Mouse (Mus musculus): ENCODE results near the gene Tnfrsf19. TPM values are rescaled to one million over a fixed set of nuclear protein-coding genes. Genes with fewer than 3 reads are reported as not detected.

Tnfrsf19 gene
- polyA plus RNA-seq, 1 experiment from 2014 or later, result 15.5 TPM

- Histone ChIP-seq H3K27me3 (replicated peaks; ENCODE audit: control insufficient read depth, insufficient read depth, low read length) (no peaks in the 10 kb centered on the region), H3K36me3 (ENCODE audit: control insufficient read depth, insufficient read depth, low read length) (no peaks in the 10 kb centered on the region), H3K4me2 (no peak overlapping the region), H3K4me3 (ENCODE audit: low read depth, low read length) (no peak overlapping the region), H3K9ac (ENCODE audit: low read depth, low read length) (no peak overlapping the region), H3K9me3 (ENCODE audit: control insufficient read depth, low read length) (no peaks in the 10 kb centered on the region), H3K4me1 (replicated peaks; ENCODE audit: control insufficient read depth, insufficient read depth, low read length) (peaks cover 5% of the 10 kb centered on the region), H3K27ac (ENCODE audit: low read depth, low read length) (no peak overlapping the region)
- 71% methylated on average over 5 of the region's 5 CpGs for WGBS
- no peak for DNase-seq (ENCODE audit: low spot score)
- ATAC-seq (replicated peaks; ENCODE audit: low FRiP score), result no peak
Observed at GRCm38 (mm10) chr14:60986926-60987325, 59.4 kb downstream of the Tnfrsf19 start.

- no peak overlapping the region for H3K4me2 ChIP-seq
- H3K9me3 ChIP-seq (ENCODE audit: control insufficient read depth, low read length), result no peaks in the 10 kb centered on the region
- H3K27me3 ChIP-seq (replicated peaks; ENCODE audit: control insufficient read depth, insufficient read depth, low read length), result no peaks in the 10 kb centered on the region
- no peak for ATAC-seq (replicated peaks; ENCODE audit: low FRiP score)
- WGBS, result 31% methylated on average over 4 of the region's 4 CpGs
- H3K4me3 ChIP-seq (ENCODE audit: low read depth, low read length), result no peak overlapping the region
- H3K9ac ChIP-seq (ENCODE audit: low read depth, low read length), result no peak overlapping the region
- H3K36me3 ChIP-seq (ENCODE audit: control insufficient read depth, insufficient read depth, low read length), result no peaks in the 10 kb centered on the region
- no peak for DNase-seq (ENCODE audit: low spot score)
- H3K4me1 ChIP-seq (replicated peaks; ENCODE audit: control insufficient read depth, insufficient read depth, low read length), result peaks cover 5% of the 10 kb centered on the region
- no peak overlapping the region; the same call in 1 of the 2 replicates for H3K27ac ChIP-seq (ENCODE audit: low read depth, low read length)
Observed at GRCm38 (mm10) chr14:60985077-60985476, 61.2 kb downstream of the Tnfrsf19 start.

GRCm38 (mm10) chr14:60984266-60984665, 62.0 kb downstream of the Tnfrsf19 start:
- Histone ChIP-seq H3K4me2 (no peak overlapping the region), H3K9me3 (ENCODE audit: control insufficient read depth, low read length) (no peaks in the 10 kb centered on the region), H3K27ac (ENCODE audit: low read depth, low read length) (no peak overlapping the region), H3K9ac (ENCODE audit: low read depth, low read length) (no peak overlapping the region), H3K4me3 (ENCODE audit: low read depth, low read length) (no peak overlapping the region), H3K36me3 (ENCODE audit: control insufficient read depth, insufficient read depth, low read length) (no peaks in the 10 kb centered on the region), H3K4me1 (replicated peaks; ENCODE audit: control insufficient read depth, insufficient read depth, low read length) (peaks cover 5% of the 10 kb centered on the region), H3K27me3 (replicated peaks; ENCODE audit: control insufficient read depth, insufficient read depth, low read length) (no peaks in the 10 kb centered on the region)
- WGBS, result 52% methylated on average over 6 of the region's 6 CpGs
- ATAC-seq (replicated peaks; ENCODE audit: low FRiP score) (no peak), DNase-seq (ENCODE audit: low spot score) (no peak)

GRCm38 (mm10) chr14:60982126-60982525, 64.2 kb downstream of the Tnfrsf19 start:
- DNase-seq (ENCODE audit: low spot score) (no peak), ATAC-seq (replicated peaks; ENCODE audit: low FRiP score) (no peak)
- Histone ChIP-seq H3K9ac (ENCODE audit: low read depth, low read length) (no peak overlapping the region), H3K4me3 (ENCODE audit: low read depth, low read length) (no peak overlapping the region), H3K27ac (ENCODE audit: low read depth, low read length) (no peak overlapping the region), H3K9me3 (ENCODE audit: control insufficient read depth, low read length) (no peaks in the 10 kb centered on the region), H3K4me2 (no peak overlapping the region), H3K4me1 (replicated peaks; ENCODE audit: control insufficient read depth, insufficient read depth, low read length) (peaks cover 5% of the 10 kb centered on the region; the same call in 1 of the 2 replicates), H3K36me3 (ENCODE audit: control insufficient read depth, insufficient read depth, low read length) (no peaks in the 10 kb centered on the region), H3K27me3 (replicated peaks; ENCODE audit: control insufficient read depth, insufficient read depth, low read length) (no peaks in the 10 kb centered on the region)

- H3K4me1 ChIP-seq (replicated peaks; ENCODE audit: control insufficient read depth, insufficient read depth, low read length), result peaks cover 5% of the 10 kb centered on the region; the same call in 1 of the 2 replicates
- no peak overlapping the region for H3K4me3 ChIP-seq (ENCODE audit: low read depth, low read length)
- no peaks in the 10 kb centered on the region for H3K27me3 ChIP-seq (replicated peaks; ENCODE audit: control insufficient read depth, insufficient read depth, low read length)
- no peak overlapping the region for H3K4me2 ChIP-seq
- no peak overlapping the region for H3K9ac ChIP-seq (ENCODE audit: low read depth, low read length)
- DNase-seq (ENCODE audit: low spot score) (no peak), ATAC-seq (replicated peaks; ENCODE audit: low FRiP score) (no peak)
- no peak overlapping the region for H3K27ac ChIP-seq (ENCODE audit: low read depth, low read length)
- no peaks in the 10 kb centered on the region for H3K9me3 ChIP-seq (ENCODE audit: control insufficient read depth, low read length)
- H3K36me3 ChIP-seq (ENCODE audit: control insufficient read depth, insufficient read depth, low read length), result no peaks in the 10 kb centered on the region
- 90% methylated on average over 5 of the region's 5 CpGs for WGBS
Observed at GRCm38 (mm10) chr14:60980244-60980887, 65.9 kb downstream of the Tnfrsf19 start.

GRCm38 (mm10) chr14:60978129-60978528, 68.2 kb downstream of the Tnfrsf19 start:
- Histone ChIP-seq H3K9ac (ENCODE audit: low read depth, low read length) (no peak overlapping the region), H3K4me1 (replicated peaks; ENCODE audit: control insufficient read depth, insufficient read depth, low read length) (no peaks in the 10 kb centered on the region), H3K27ac (ENCODE audit: low read depth, low read length) (no peak overlapping the region), H3K9me3 (ENCODE audit: control insufficient read depth, low read length) (no peaks in the 10 kb centered on the region), H3K36me3 (ENCODE audit: control insufficient read depth, insufficient read depth, low read length) (no peaks in the 10 kb centered on the region), H3K4me3 (ENCODE audit: low read depth, low read length) (no peak overlapping the region), H3K27me3 (replicated peaks; ENCODE audit: control insufficient read depth, insufficient read depth, low read length) (no peaks in the 10 kb centered on the region), H3K4me2 (no peak overlapping the region)
- DNase-seq (ENCODE audit: low spot score), result no peak
- ATAC-seq (replicated peaks; ENCODE audit: low FRiP score), result no peak
- WGBS, result 68% methylated on average over 6 of the region's 6 CpGs

GRCm38 (mm10) chr14:60976231-60976630, 70.1 kb downstream of the Tnfrsf19 start:
- no peaks in the 10 kb centered on the region for H3K9me3 ChIP-seq (ENCODE audit: control insufficient read depth, low read length)
- no peaks in the 10 kb centered on the region for H3K27me3 ChIP-seq (replicated peaks; ENCODE audit: control insufficient read depth, insufficient read depth, low read length)
- H3K4me2 ChIP-seq, result no peak overlapping the region
- no peaks in the 10 kb centered on the region for H3K4me1 ChIP-seq (replicated peaks; ENCODE audit: control insufficient read depth, insufficient read depth, low read length)
- no peak overlapping the region for H3K9ac ChIP-seq (ENCODE audit: low read depth, low read length)
- H3K4me3 ChIP-seq (ENCODE audit: low read depth, low read length), result no peak overlapping the region
- ATAC-seq (replicated peaks; ENCODE audit: low FRiP score), result no peak
- no peak for DNase-seq (ENCODE audit: low spot score)
- H3K27ac ChIP-seq (ENCODE audit: low read depth, low read length), result no peak overlapping the region
- WGBS, result 83% methylated on average over 3 of the region's 3 CpGs
- no peaks in the 10 kb centered on the region for H3K36me3 ChIP-seq (ENCODE audit: control insufficient read depth, insufficient read depth, low read length)

GRCm38 (mm10) chr14:60975736-60976135, 70.6 kb downstream of the Tnfrsf19 start:
- ATAC-seq (replicated peaks; ENCODE audit: low FRiP score), result 0 out of 2 replicates have a peak, but pooled peaks have one; percentile 18

GRCm38 (mm10) chr14:60970961-60971360, 75.3 kb downstream of the Tnfrsf19 start:
- Histone ChIP-seq H3K4me2 (no peak overlapping the region), H3K9ac (ENCODE audit: low read depth, low read length) (no peak overlapping the region), H3K36me3 (ENCODE audit: control insufficient read depth, insufficient read depth, low read length) (no peaks in the 10 kb centered on the region), H3K27me3 (replicated peaks; ENCODE audit: control insufficient read depth, insufficient read depth, low read length) (no peaks in the 10 kb centered on the region), H3K27ac (ENCODE audit: low read depth, low read length) (no peak overlapping the region), H3K9me3 (ENCODE audit: control insufficient read depth, low read length) (no peaks in the 10 kb centered on the region), H3K4me3 (ENCODE audit: low read depth, low read length) (no peak overlapping the region), H3K4me1 (replicated peaks; ENCODE audit: control insufficient read depth, insufficient read depth, low read length) (no peaks in the 10 kb centered on the region)
- 87% methylated on average over 9 of the region's 9 CpGs for WGBS
- no peak for DNase-seq (ENCODE audit: low spot score)
- no peak for ATAC-seq (replicated peaks; ENCODE audit: low FRiP score)

More at GRCm38 (mm10) chr14:60975736-60976135, 70.6 kb downstream of the Tnfrsf19 start:
- H3K9ac ChIP-seq (ENCODE audit: low read depth, low read length), result no peak overlapping the region
- no peaks in the 10 kb centered on the region for H3K4me1 ChIP-seq (replicated peaks; ENCODE audit: control insufficient read depth, insufficient read depth, low read length)
- no peak overlapping the region for H3K27ac ChIP-seq (ENCODE audit: low read depth, low read length)
- H3K27me3 ChIP-seq (replicated peaks; ENCODE audit: control insufficient read depth, insufficient read depth, low read length), result no peaks in the 10 kb centered on the region
- H3K4me2 ChIP-seq, result no peak overlapping the region
- no peak for DNase-seq (ENCODE audit: low spot score)
- WGBS, result 67% methylated on average over 3 of the region's 3 CpGs
- no peaks in the 10 kb centered on the region for H3K9me3 ChIP-seq (ENCODE audit: control insufficient read depth, low read length)
- H3K36me3 ChIP-seq (ENCODE audit: control insufficient read depth, insufficient read depth, low read length), result no peaks in the 10 kb centered on the region
- no peak overlapping the region for H3K4me3 ChIP-seq (ENCODE audit: low read depth, low read length)
